In the genomic region with DNA sequence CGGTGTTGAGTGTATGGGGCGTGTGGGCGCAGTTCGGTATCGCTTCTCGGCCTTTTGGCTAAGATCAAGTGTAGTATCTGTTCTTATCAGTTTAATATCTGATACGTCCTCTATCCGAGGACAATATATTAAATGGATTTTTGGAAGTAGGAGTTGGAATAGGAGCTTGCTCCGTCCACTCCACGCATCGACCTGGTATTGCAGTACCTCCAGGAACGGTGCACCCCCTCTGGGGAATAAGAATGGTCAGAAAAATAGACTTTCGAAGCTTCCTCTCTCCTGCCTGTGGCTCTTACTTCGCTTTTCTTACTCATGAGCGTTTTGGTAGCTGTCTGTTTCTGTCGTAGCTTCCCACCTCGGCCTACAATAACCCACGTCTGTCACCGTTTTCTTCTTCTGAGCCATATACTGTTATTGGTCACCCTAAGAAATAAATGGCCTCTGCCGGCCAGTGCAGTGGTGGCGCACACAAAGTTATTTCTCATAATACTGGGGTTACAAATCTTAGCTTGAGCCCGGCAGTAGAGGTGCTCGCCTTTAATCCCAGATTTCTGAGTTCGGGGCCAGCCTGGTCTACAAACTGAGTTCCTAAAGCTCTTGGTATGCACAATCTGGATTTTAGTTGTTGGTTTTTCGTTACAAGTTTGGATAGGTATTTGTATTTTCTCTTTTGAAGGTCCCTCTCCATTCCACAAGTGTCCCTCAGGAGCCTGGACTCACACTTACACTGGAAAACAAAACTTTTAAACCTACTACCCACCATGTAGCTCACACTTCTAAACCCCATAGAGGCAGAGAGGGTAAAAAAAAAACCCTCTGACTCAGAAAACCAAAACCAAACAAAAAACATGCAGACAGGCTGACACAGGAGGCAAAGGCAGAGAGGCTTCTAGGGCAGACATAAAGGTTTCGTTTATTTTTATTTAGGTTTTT, we compare ENCODE assay signal across 1 mouse cellular context.
TF ChIP-seq lines count a peak whose summit lies in the region.

No protein-coding gene starts in this region.

TF ChIP-seq in ES-E14, 5 proteins besides CTCF, POLR2A, EP300 and RAD21:
- TF ChIP-seq ZNF384 (IDR thresholded peaks at IDR 0.05; ENCODE audit: low read depth, low read length) (peak; percentile 50; the same call in 1 of the 2 replicates), HCFC1 (IDR thresholded peaks at IDR 0.05; ENCODE audit: borderline replicate concordance, insufficient read depth, low read length) (peak; percentile 25; the same call in 1 of the 2 replicates)
TF ChIP-seq in ES-E14: peak in this region for 2; not testable (repeated sequence) for 3.
